Mouse (Mus musculus): Measurements from ENCODE around the gene Ly6g6d. TPM values are rescaled to one million over a fixed set of nuclear protein-coding genes. Genes with fewer than 3 reads are reported as not detected.

The Ly6g6d gene
- polyA plus RNA-seq, 1 experiment = not detected

GRCm38 (mm10) chr17:35088151-35088550, 10.3 kb upstream of the Ly6g6d start:
- Histone ChIP-seq H3K4me1 (ENCODE audit: control insufficient read depth, insufficient read depth, low read length) (0 out of 2 replicates have a peak, but pooled peaks cover 4% of the 10 kb centered on the region), H3K4me3 (ENCODE audit: insufficient read depth, low read length) (no peak overlapping the region), H3K27ac (ENCODE audit: insufficient read depth, low read length) (no peak overlapping the region)
- TF ChIP-seq POLR2A (IDR thresholded peaks at IDR 0.05; ENCODE audit: low read depth, low read length) = no peak
- no peak for TF ChIP-seq CTCF (IDR thresholded peaks at IDR 0.05; ENCODE audit: borderline replicate concordance, insufficient read depth, low read length)

GRCm38 (mm10) chr17:35085208-35085865, 7.5 kb upstream of the Ly6g6d start, which contains the start of gene Ly6g6f:
Ly6g6f (minus strand) TSS chr17:35085610.
- no peak within 1 kb of the TSS for H3K4me3 ChIP-seq (ENCODE audit: insufficient read depth, low read length)
- no peak for TF ChIP-seq CTCF (IDR thresholded peaks at IDR 0.05; ENCODE audit: borderline replicate concordance, insufficient read depth, low read length)
- no peak for TF ChIP-seq POLR2A (IDR thresholded peaks at IDR 0.05; ENCODE audit: low read depth, low read length)
- no peak within 1 kb of the TSS for H3K27ac ChIP-seq (ENCODE audit: insufficient read depth, low read length)
- 0 out of 2 replicates have a peak, but pooled peaks cover 3% of the 10 kb centered on the region for H3K4me1 ChIP-seq (ENCODE audit: control insufficient read depth, insufficient read depth, low read length)

GRCm38 (mm10) chr17:35083929-35084497, 6.1 kb upstream of the Ly6g6d start:
- Histone ChIP-seq H3K4me1 (ENCODE audit: control insufficient read depth, insufficient read depth, low read length) (no peaks in the 10 kb centered on the region), H3K27ac (ENCODE audit: insufficient read depth, low read length) (no peak overlapping the region), H3K4me3 (ENCODE audit: insufficient read depth, low read length) (no peak overlapping the region)
- TF ChIP-seq CTCF (IDR thresholded peaks at IDR 0.05; ENCODE audit: borderline replicate concordance, insufficient read depth, low read length) (no peak), POLR2A (IDR thresholded peaks at IDR 0.05; ENCODE audit: low read depth, low read length) (no peak)

- H3K4me1 ChIP-seq (ENCODE audit: control insufficient read depth, insufficient read depth, low read length) = no peaks in the 10 kb centered on the region
- TF ChIP-seq CTCF (IDR thresholded peaks at IDR 0.05; ENCODE audit: borderline replicate concordance, insufficient read depth, low read length) (no peak), POLR2A (IDR thresholded peaks at IDR 0.05; ENCODE audit: low read depth, low read length) (no peak)
- no peak overlapping the region for H3K27ac ChIP-seq (ENCODE audit: insufficient read depth, low read length)
- H3K4me3 ChIP-seq (ENCODE audit: insufficient read depth, low read length) = no peak overlapping the region
Observed at GRCm38 (mm10) chr17:35082841-35083576, 5.1 kb upstream of the Ly6g6d start.

GRCm38 (mm10) chr17:35080710-35081109, 2.8 kb upstream of the Ly6g6d start:
- Histone ChIP-seq H3K4me1 (ENCODE audit: control insufficient read depth, insufficient read depth, low read length) (no peaks in the 10 kb centered on the region), H3K4me3 (ENCODE audit: insufficient read depth, low read length) (no peak overlapping the region), H3K27ac (ENCODE audit: insufficient read depth, low read length) (no peak overlapping the region)
- no peak for TF ChIP-seq CTCF (IDR thresholded peaks at IDR 0.05; ENCODE audit: borderline replicate concordance, insufficient read depth, low read length)
- TF ChIP-seq POLR2A (IDR thresholded peaks at IDR 0.05; ENCODE audit: low read depth, low read length) = no peak

- TF ChIP-seq POLR2A (IDR thresholded peaks at IDR 0.05; ENCODE audit: low read depth, low read length) (no peak), CTCF (IDR thresholded peaks at IDR 0.05; ENCODE audit: borderline replicate concordance, insufficient read depth, low read length) (no peak)
- no peak overlapping the region for H3K4me3 ChIP-seq (ENCODE audit: insufficient read depth, low read length)
- no peak overlapping the region for H3K27ac ChIP-seq (ENCODE audit: insufficient read depth, low read length)
Observed at GRCm38 (mm10) chr17:35080248-35080647, 2.4 kb upstream of the Ly6g6d start.

GRCm38 (mm10) chr17:35079778-35080177, 1.9 kb upstream of the Ly6g6d start:
- Histone ChIP-seq H3K27ac (ENCODE audit: insufficient read depth, low read length) (no peak overlapping the region), H3K4me3 (ENCODE audit: insufficient read depth, low read length) (no peak overlapping the region), H3K4me1 (ENCODE audit: control insufficient read depth, insufficient read depth, low read length) (no peaks in the 10 kb centered on the region)
- TF ChIP-seq POLR2A (IDR thresholded peaks at IDR 0.05; ENCODE audit: low read depth, low read length) (no peak), CTCF (IDR thresholded peaks at IDR 0.05; ENCODE audit: borderline replicate concordance, insufficient read depth, low read length) (no peak)

More at GRCm38 (mm10) chr17:35080248-35080647, 2.4 kb upstream of the Ly6g6d start:
- no peaks in the 10 kb centered on the region for H3K4me1 ChIP-seq (ENCODE audit: control insufficient read depth, insufficient read depth, low read length)

- Histone ChIP-seq H3K4me1 (ENCODE audit: control insufficient read depth, insufficient read depth, low read length) (no peaks in the 10 kb centered on the region), H3K4me3 (ENCODE audit: insufficient read depth, low read length) (no peak overlapping the region), H3K27ac (ENCODE audit: insufficient read depth, low read length) (no peak overlapping the region)
- no peak for TF ChIP-seq POLR2A (IDR thresholded peaks at IDR 0.05; ENCODE audit: low read depth, low read length)
- no peak for TF ChIP-seq CTCF (IDR thresholded peaks at IDR 0.05; ENCODE audit: borderline replicate concordance, insufficient read depth, low read length)
Observed at GRCm38 (mm10) chr17:35077285-35077684, 580 bp downstream of the Ly6g6d start.

GRCm38 (mm10) chr17:35076507-35077176, 1.2 kb downstream of the Ly6g6d start, which contains the start of gene Ly6g6e:
Ly6g6e (plus strand) TSS chr17:35076902.
- TF ChIP-seq POLR2A (IDR thresholded peaks at IDR 0.05; ENCODE audit: low read depth, low read length) = no peak
- Histone ChIP-seq H3K27ac (ENCODE audit: insufficient read depth, low read length) (no peak within 1 kb of the TSS), H3K4me3 (ENCODE audit: insufficient read depth, low read length) (no peak within 1 kb of the TSS), H3K4me1 (ENCODE audit: control insufficient read depth, insufficient read depth, low read length) (no peaks in the 10 kb centered on the region)
